Mouse (Mus musculus): ENCODE measurements around the gene Mdm2.

DNA sequence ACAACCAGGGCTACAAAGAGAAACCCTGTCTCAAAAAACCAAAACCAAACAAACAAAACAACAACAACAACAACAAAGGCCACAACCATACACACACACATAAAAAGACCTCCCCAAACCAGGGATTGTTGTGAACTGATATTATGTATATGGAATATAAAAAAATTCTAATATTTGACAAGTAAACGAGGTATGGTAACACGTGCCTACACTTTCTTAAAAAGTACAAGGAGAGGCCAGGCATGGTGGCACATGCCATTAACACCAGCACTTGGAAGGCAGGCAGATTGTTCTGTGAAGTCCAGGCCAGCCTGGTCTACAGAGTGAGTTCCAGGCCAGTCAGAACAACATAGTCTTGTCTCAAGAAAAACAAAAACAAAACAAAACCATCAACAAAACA lies 32.6 kb upstream of the Mdm2 start:
- no peak for TF ChIP-seq POLR2A (IDR thresholded peaks at IDR 0.05; ENCODE audit: insufficient read depth, low read depth, low read length)
- no peak for TF ChIP-seq CTCF (IDR thresholded peaks at IDR 0.05; ENCODE audit: insufficient read depth, low read depth, low read length)

Data from olfactory bulb, adult 2 months (tissue).